In genomic region chr8:84063861-84064610, GRCm38 (mm10) we compare ENCODE assay signal across 13 mouse cellular contexts. TPM values are rescaled to one million over a fixed set of nuclear protein-coding genes. Genes with fewer than 3 reads are reported as not detected.
DNase-seq lines count a peak whose midpoint lies in the region; ATAC-seq and TF ChIP-seq lines count a peak whose summit lies in the region.
"Had no signal": no experiment of that assay in that cellular context is flagged by ENCODE, and none has a peak within 500 bp of the region (broad histone marks: within the 10 kb centered on the region; RNA-seq: fewer than 3 reads in every experiment).

No protein-coding gene starts in this region.

- peaks cover 7% of the 10 kb centered on the region for H3K4me1 ChIP-seq in testis, adult 2 months (ENCODE audit: control insufficient read depth, insufficient read depth, low read length)
- H3K4me1 ChIP-seq in forebrain, embryonic 10.5 days, result peaks cover 27% of the 10 kb centered on the region

- peak overlapping the region; percentile 35 for H3K4me3 ChIP-seq in testis, adult 2 months (ENCODE audit: control insufficient read depth, low read depth, low read length)
- H3K4me3 ChIP-seq in forebrain, embryonic 10.5 days, result no peak overlapping the region
- H3K4me3 ChIP-seq: embryonic facial prominence, embryonic 13.5 days; midbrain, embryonic 12.5 days had no signal

- DNase-seq in testis, postnatal 14 days (ENCODE audit: low spot score), result no peak
- peak; percentile 90 for DNase-seq in induced T-regulatory cell, adult 2 months (ENCODE audit: low read depth)
- DNase-seq in natural killer cell, adult 2 months (ENCODE audit: low spot score in 2 of 2), result peak; percentile 77 to 82
- no peak for DNase-seq in cerebellum, postnatal 36 days
- no peak for DNase-seq in forebrain, embryonic 10.5 days (ENCODE audit: extremely low spot score, low spot score)
- DNase-seq: gastrocnemius, postnatal 14 days had no signal

- WGBS in forebrain, embryonic 10.5 days, result 79% methylated on average over 8 of the region's 8 CpGs

- no peak overlapping the region for H3K27ac ChIP-seq in testis, adult 2 months (ENCODE audit: control insufficient read depth, insufficient read depth, low read depth, low read length)
- H3K27ac ChIP-seq in forebrain, embryonic 10.5 days, result no peak overlapping the region
- H3K27ac ChIP-seq: embryonic facial prominence, embryonic 13.5 days; midbrain, embryonic 12.5 days; stomach, postnatal 0 days had no signal

- H3K9me3 ChIP-seq in forebrain, embryonic 10.5 days, result no peaks in the 10 kb centered on the region
- H3K9me3 ChIP-seq: embryonic facial prominence, embryonic 13.5 days; midbrain, embryonic 12.5 days had no signal

- ATAC-seq in erythroblast, adult 5-6 weeks (replicated peaks; ENCODE audit: low FRiP score, poor library complexity, severe bottlenecking), result no peak
- ATAC-seq: intestine, embryonic 16.5 days had no signal

- no peak; the same call in 1 of the 2 replicates for TF ChIP-seq POLR2A in testis, adult 2 months (IDR thresholded peaks at IDR 0.05; ENCODE audit: control insufficient read depth, low read depth, low read length)

- H3K27me3 ChIP-seq in testis, adult 2 months (ENCODE audit: control insufficient read depth, insufficient read depth, low read length), result no peaks in the 10 kb centered on the region
- H3K27me3 ChIP-seq in forebrain, embryonic 10.5 days (ENCODE audit: poor library complexity, severe bottlenecking), result no peaks in the 10 kb centered on the region
- H3K27me3 ChIP-seq: embryonic facial prominence, embryonic 13.5 days; midbrain, embryonic 12.5 days had no signal

- no peaks in the 10 kb centered on the region for H3K36me3 ChIP-seq in testis, adult 2 months (ENCODE audit: control insufficient read depth, insufficient read depth, low read length)
- H3K36me3 ChIP-seq in forebrain, embryonic 10.5 days (replicated peaks), result no peaks in the 10 kb centered on the region
- H3K36me3 ChIP-seq: embryonic facial prominence, embryonic 13.5 days; midbrain, embryonic 12.5 days had no signal

- no peak for TF ChIP-seq CTCF in testis, adult 2 months (IDR thresholded peaks at IDR 0.05; ENCODE audit: control insufficient read depth, insufficient read depth, insufficient replicate concordance, low read depth, low read length)

RNA-seq across cellular contexts. Expression of gene Gm10643, which starts 0.9 kb away (rescaled TPM):
- polyA plus RNA-seq in testis, adult 2 months (2012; rRNA removed), result 6.3 and 6.6 TPM in 2 replicates
- not detected in 2 replicates for total RNA-seq in erythroblast, adult 5-6 weeks (2015; ENCODE audit: low replicate concordance)
- not detected in 2 replicates for total RNA-seq in erythroblast, adult 5-6 weeks (2017; ENCODE audit: low replicate concordance)
- 1.0 and 1.5 TPM in 2 replicates for polyA plus RNA-seq in forebrain, embryonic 10.5 days (2016; fragmentation: Nextera tagmentation; extraction: Ambion mirVana)

RNA-seq across cellular contexts. Expression of gene Rfx1, which starts 2.6 kb away (rescaled TPM):
- 83.0 and 89.5 TPM in 2 replicates for polyA plus RNA-seq in testis, adult 2 months (2012; rRNA removed)
- 2.1 and 3.1 TPM in 2 replicates for total RNA-seq in erythroblast, adult 5-6 weeks (2015; ENCODE audit: low replicate concordance)
- 1.4 and 3.5 TPM in 2 replicates for total RNA-seq in erythroblast, adult 5-6 weeks (2017; ENCODE audit: low replicate concordance)
- polyA plus RNA-seq in forebrain, embryonic 10.5 days (2016; fragmentation: Nextera tagmentation; extraction: Ambion mirVana), result 8.4 and 8.5 TPM in 2 replicates

RNA-seq across cellular contexts. Expression of gene Rln3, which starts 19.2 kb away (rescaled TPM):
- polyA plus RNA-seq in testis, adult 2 months (2012; rRNA removed), result 0.84 TPM in 1 of 2 replicates, not detected in the other
- total RNA-seq in erythroblast, adult 5-6 weeks (2015; ENCODE audit: low replicate concordance), result not detected in 2 replicates
- not detected in 2 replicates for total RNA-seq in erythroblast, adult 5-6 weeks (2017; ENCODE audit: low replicate concordance)
- polyA plus RNA-seq in forebrain, embryonic 10.5 days (2016; fragmentation: Nextera tagmentation; extraction: Ambion mirVana), result not detected in 2 replicates
- total RNA-seq: gastrocnemius, postnatal 14 days; left cerebral cortex, adult 18-20 months had no signal
- polyA plus RNA-seq: embryonic facial prominence, embryonic 13.5 days; midbrain, embryonic 12.5 days; stomach, postnatal 0 days had no signal

RNA-seq across cellular contexts. Expression of gene Il27ra, which starts 21.6 kb away (rescaled TPM):
- polyA plus RNA-seq in testis, adult 2 months (2012; rRNA removed), result 0.08 and 0.12 TPM in 2 replicates
- 0.63 and 0.96 TPM in 2 replicates for total RNA-seq in erythroblast, adult 5-6 weeks (2015; ENCODE audit: low replicate concordance)
- total RNA-seq in erythroblast, adult 5-6 weeks (2017; ENCODE audit: low replicate concordance), result 0.17 TPM in 1 of 2 replicates, not detected in the other
- 0.12 and 0.30 TPM in 2 replicates for polyA plus RNA-seq in forebrain, embryonic 10.5 days (2016; fragmentation: Nextera tagmentation; extraction: Ambion mirVana)

RNA-seq across cellular contexts. Expression of gene Dcaf15, which starts 40.5 kb away (rescaled TPM):
- polyA plus RNA-seq in testis, adult 2 months (2012; rRNA removed), result 210 and 216 TPM in 2 replicates
- 0.19 and 4.0 TPM in 2 replicates for total RNA-seq in erythroblast, adult 5-6 weeks (2015; ENCODE audit: low replicate concordance)
- total RNA-seq in erythroblast, adult 5-6 weeks (2017; ENCODE audit: low replicate concordance), result 1.9 and 2.9 TPM in 2 replicates
- 17.0 and 18.5 TPM in 2 replicates for polyA plus RNA-seq in forebrain, embryonic 10.5 days (2016; fragmentation: Nextera tagmentation; extraction: Ambion mirVana)

Comparison
In these comparisons a context has a peak if more than half of its experiments do, and no peak if none do; other contexts are left out.
1. DNase-seq: peak in induced T-regulatory cell, adult 2 months (single experiment) and natural killer cell, adult 2 months (2 of 2); none in testis, postnatal 14 days (single experiment), cerebellum, postnatal 36 days (0 of 2) and forebrain, embryonic 10.5 days (single experiment).